Mouse (Mus musculus) cerebellum, adult 2 months (tissue): ENCODE measurements around the gene Endou.

ENCODE experiments used
- CTCF ChIP-seq: fragments of 200-500 bp; IDR thresholded peaks from 2 replicates; pipeline ENCODE4 v1.5.1; 2011; ENCODE audit warnings: low read depth, mild to moderate bottlenecking, control low read depth, low read length, moderate library complexity, borderline replicate concordance; ENCODE audit not compliant: insufficient read depth
- POLR2A ChIP-seq: fragments of 200-500 bp; IDR thresholded peaks from 2 replicates; pipeline ENCODE4 v1.6.1; 2011; ENCODE audit warnings: low read length, control low read depth, borderline replicate concordance; ENCODE audit not compliant: insufficient read depth

- TF ChIP-seq POLR2A (no peak), CTCF (no peak)
These were observed 7.8 kb upstream of the Endou start for GRCm38 (mm10) chr15:97738923-97739322.
